Mouse (Mus musculus): ENCODE data around the gene Slc4a2.

DNA sequence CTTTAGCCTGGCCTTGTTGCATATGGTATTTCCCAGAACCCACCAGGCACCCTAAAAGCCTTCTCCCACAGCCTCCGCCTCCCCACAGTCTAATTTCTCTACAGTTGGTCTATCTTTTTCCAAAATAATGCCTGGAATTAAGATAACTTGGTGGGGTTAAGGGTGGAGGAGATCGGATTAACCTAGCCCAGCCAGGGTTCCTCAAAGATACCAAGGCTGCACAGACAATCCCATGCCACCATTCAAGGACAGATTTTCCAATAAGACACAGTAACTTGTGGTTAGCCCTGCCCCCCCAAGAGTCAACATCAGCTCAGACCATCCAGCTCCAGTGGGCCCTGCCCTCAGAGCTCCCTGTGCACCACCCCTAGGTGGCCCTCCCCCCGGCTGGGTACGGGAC, 43.1 kb upstream of the Slc4a2 start:
- TF ChIP-seq GATA1 (IDR thresholded peaks at IDR 0.05; ENCODE audit: borderline replicate concordance, low read length) (no peak; the same call in 2 of the 3 replicates), FLI1 (IDR thresholded peaks at IDR 0.05; ENCODE audit: low read length) (no peak)
